Mouse (Mus musculus) megakaryocyte, embryonic 14.5 days (primary cell): Measurements from ENCODE around the gene Pla2g4b.

Source experiments
- FLI1 ChIP-seq: IDR thresholded peaks from 2 replicates; pipeline ENCODE4 v1.6.1; 2012; ENCODE audit warnings: low read length, inconsistent platforms, mixed read lengths
- GATA1 ChIP-seq: IDR thresholded peaks from 3 replicates; pipeline ENCODE4 v1.6.1; 2012; ENCODE audit warnings: mixed read lengths, low read length, inconsistent platforms, borderline replicate concordance

GRCm38 (mm10) chr2:120006696-120007095 is 26.5 kb upstream of the Pla2g4b start:
- TF ChIP-seq FLI1 (no peak), GATA1 (no peak)
